Mouse (Mus musculus): ENCODE measurements around the gene Vmn1r9. TPM values are rescaled to one million over a fixed set of nuclear protein-coding genes. Genes with fewer than 3 reads are reported as not detected.
"Not testable (repeated sequence)": the region's sequence is repeated elsewhere in the genome, so short reads cannot be mapped to it uniquely, and the experiment has no call there.

Vmn1r9 gene
- total RNA-seq (2021): not detected

DNA sequence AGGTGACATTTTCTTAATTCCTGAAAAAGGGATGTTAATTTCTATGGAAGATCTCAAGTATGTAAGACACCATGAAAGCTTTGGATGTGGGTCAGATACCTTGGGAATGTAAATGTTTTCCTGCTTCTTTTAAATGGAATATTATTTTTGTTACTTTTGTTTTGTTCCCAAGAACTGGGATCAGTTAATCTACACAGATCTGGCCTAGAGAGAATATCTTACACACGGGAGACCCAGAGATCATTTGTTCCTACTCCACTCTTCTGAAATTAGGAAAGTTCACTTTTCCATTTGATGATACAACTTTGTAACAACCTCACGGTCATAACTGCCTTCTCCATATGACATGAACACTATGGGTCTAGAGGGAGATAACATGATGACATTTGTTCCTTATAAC, at the start of gene Vmn1r9:
Gene Vmn1r9, plus strand, starts transcription at position 301 of the 400 bp plus-strand sequence.
- intact Hi-C loops (cut with DNase I): no loop called here

GRCm38 (mm10) chr6:57025224-57025623, 41.4 kb upstream of the Vmn1r9 start, which contains the start of gene Vmn1r7:
TSS of gene Vmn1r7 (minus strand) at chr6:57025324.
- not testable (repeated sequence) for DNase-seq

More for the DNA sequence above, at the start of gene Vmn1r9:
- DNase-seq: no peak

GRCm38 (mm10) chr6:57031984-57032383, 34.6 kb upstream of the Vmn1r9 start, which contains the start of gene Vmn1r8:
TSS of gene Vmn1r8 (plus strand) at chr6:57032284.
- intact Hi-C loops (cut with DNase I): no loop called here
- DNase-seq: no peak

More at GRCm38 (mm10) chr6:57025224-57025623, 41.4 kb upstream of the Vmn1r9 start, which contains the start of gene Vmn1r7:
- intact Hi-C loops (cut with DNase I): not testable (repeated sequence)

DNA sequence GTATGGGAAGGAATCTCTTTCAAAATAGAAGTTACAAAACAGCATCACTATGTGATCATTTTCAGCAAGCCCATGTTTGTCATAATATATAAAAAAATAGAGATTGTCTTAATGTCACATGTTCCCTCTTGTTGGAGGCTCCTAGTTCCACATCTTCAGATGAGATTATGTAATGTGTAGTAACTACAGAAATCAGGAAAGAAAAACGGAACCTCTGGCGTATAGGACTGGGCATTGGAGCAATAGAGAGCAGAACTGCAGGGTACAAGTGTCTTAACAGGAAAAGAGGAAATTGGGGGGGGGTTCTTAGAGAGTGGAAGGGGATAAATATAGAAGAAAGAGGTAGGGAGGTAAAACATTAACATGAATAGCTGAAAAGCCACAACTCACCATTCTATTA, 31.9 kb upstream of the Vmn1r9 start:
- DNase-seq: no peak
- intact Hi-C loops (cut with DNase I): no loop called here

DNA sequence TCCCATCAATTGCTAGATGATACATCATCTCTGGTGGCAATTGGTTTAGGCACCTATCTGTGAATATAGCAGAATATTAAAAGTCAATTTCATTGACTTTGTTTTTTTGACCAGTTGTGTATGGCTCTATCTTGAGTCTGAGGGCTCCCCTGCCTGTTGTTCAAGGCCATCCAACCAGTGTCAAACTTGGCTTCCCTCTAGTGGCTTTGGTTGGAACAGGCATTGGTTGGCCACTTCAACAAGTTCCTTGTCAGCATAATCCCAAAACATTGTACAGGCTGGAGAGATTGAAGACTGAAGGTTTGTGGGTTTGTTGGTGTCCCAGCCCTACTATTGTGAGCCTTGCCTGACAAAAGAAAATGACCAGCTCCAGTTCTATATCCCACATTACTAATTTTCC, 2.9 kb upstream of the Vmn1r9 start:
- intact Hi-C loops (cut with DNase I): loop anchor here (5.0 kb wide), 1 partner anchor 256 kb away; no protein-coding TSS in a partner anchor
- peak; percentile 10 to 23 for DNase-seq

DNA sequence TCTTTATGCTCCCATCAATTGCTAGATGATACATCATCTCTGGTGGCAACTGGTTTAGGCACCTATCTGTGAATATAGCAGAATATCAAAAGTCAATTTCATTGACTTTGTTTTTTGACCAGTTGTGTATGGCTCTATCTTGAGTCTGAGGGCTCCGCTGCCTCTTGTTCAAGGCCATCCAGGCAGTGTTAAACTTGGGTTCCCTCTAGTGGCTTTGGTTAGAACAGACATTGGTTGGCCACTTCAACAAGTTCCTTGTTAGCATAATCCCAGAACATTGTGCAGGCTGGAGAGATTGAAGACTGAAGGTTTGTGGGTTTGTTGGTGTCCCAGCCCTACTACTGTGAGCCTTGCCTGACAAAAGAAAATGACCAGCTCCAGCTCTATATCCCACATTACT, 39.8 kb downstream of the Vmn1r9 start:
- DNase-seq: no peak
- intact Hi-C loops (cut with DNase I): no loop called here

DNA sequence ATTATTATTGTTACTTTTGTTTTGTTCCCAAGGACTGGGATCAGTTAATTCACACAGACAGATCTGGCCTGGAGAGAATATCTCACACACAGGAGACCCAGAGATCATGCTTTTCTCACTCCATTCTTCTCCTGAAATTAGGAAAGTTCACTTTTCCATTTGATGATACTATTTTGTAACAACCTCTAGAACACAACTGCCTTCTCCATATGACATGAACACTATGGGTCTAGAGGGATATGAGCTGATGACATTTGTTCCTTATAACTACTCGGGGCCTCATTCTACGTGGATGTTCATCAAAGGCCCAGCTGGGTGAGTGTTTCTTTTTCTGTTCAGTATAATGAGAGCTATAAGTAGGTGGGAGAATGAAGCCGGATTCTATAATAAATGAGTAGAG, 42.6 kb downstream of the Vmn1r9 start, which contains the start of gene Vmn1r10:
Gene Vmn1r10, plus strand, starts transcription at position 301 of the 400 bp plus-strand sequence.
- no peak for DNase-seq
- intact Hi-C loops (cut with DNase I): no loop called here

Other genes with a start within 250 kb of the Vmn1r9 start
- 100 to 1,000 TPM; 132 to 136 TPM for gene Fkbp9, start 234.7 kb upstream of the Vmn1r9 start, total RNA-seq (2021)
- gene Nt5c3, start 142.9 kb upstream of the Vmn1r9 start, total RNA-seq (2021): 10 to 100 TPM; 55.7 to 70.7 TPM
- gene Vmn1r4, start 142.8 kb upstream of the Vmn1r9 start, total RNA-seq (2021): under 1 TPM in 1 of 2 experiments, not detected in 1; 0.17 TPM
- not detected for gene Vmn1r5, start 96.5 kb upstream of the Vmn1r9 start, total RNA-seq (2021)
- gene Vmn1r6, start 69.5 kb upstream of the Vmn1r9 start, total RNA-seq (2021): not detected
- not detected for gene Vmn1r7, start 41.5 kb upstream of the Vmn1r9 start, total RNA-seq (2021)
- gene Vmn1r8, start 34.5 kb upstream of the Vmn1r9 start, total RNA-seq (2021): not detected
- not detected for gene Vmn1r10, start 42.7 kb downstream of the Vmn1r9 start, total RNA-seq (2021)
- gene Vmn1r11, start 66.7 kb downstream of the Vmn1r9 start, total RNA-seq (2021): not detected
- not detected for gene Vmn1r12, start 90.1 kb downstream of the Vmn1r9 start, total RNA-seq (2021)
- gene Vmn1r13, start 136.5 kb downstream of the Vmn1r9 start, total RNA-seq (2021): not detected
- gene Vmn1r14, start 164.9 kb downstream of the Vmn1r9 start, total RNA-seq (2021): not detected
- not detected for gene Vmn1r15, start 191.2 kb downstream of the Vmn1r9 start, total RNA-seq (2021)